Mouse (Mus musculus) layer of hippocampus, adult 18-20 months (tissue): ENCODE data around the gene Adam33. TPM values are rescaled to one million over a fixed set of nuclear protein-coding genes. Genes with fewer than 3 reads are reported as not detected.
"Not testable (repeated sequence)": the region's sequence is repeated elsewhere in the genome, so short reads cannot be mapped to it uniquely, and the experiment has no call there.

Source experiments
- DNase-seq, 2 experiments: peaks; one replicate each; pipeline ENCODE4 v3.0.0; 2022; ENCODE audit warnings: low spot score in 2 of 2
- long read RNA-seq: library from polyadenylated mRNA; stranded (forward); transcript quantifications from one replicate; pipeline ENCODE4 v2.0.0, GENCODE M21; 2021
- total RNA-seq, 2 experiments: library from RNA; stranded (reverse); gene quantifications; 2 replicates each; pipeline ENCODE4 v1.2.3; 2021

Gene Adam33
- under 1 TPM; 0.18 to 0.74 TPM for total RNA-seq
- long read RNA-seq: 0 reads

- DNase-seq: no peak
Observed at GRCm38 (mm10) chr2:131063404-131063864, at the start of gene Adam33. Adam33 (minus strand) TSS chr2:131063814.

GRCm38 (mm10) chr2:131105989-131106388 is 42.4 kb upstream of the Adam33 start:
- DNase-seq: no peak

GRCm38 (mm10) chr2:131105061-131105460 is 41.4 kb upstream of the Adam33 start:
- DNase-seq: not testable (repeated sequence)

DNA sequence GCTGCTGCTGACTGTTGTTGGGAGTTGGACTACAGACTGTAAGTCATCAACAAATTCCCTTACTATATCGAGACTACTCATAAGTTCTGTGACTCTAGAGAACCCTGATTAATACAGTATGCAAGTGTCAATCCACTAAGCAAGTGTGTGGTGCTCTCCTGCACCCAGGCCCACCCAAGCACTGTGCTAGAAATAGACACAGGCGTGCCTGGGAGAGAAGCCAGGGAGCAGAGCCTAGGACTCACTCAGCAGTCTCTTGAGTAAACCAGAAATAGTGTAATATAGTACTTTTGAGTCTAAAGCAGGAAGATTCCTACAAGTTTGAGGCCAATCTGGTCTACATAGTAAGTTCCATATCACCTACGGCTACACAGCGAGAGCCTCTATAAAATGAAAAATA is 40.4 kb upstream of the Adam33 start:
- peak in 1 of 2 experiments; percentile 26 for DNase-seq

DNA sequence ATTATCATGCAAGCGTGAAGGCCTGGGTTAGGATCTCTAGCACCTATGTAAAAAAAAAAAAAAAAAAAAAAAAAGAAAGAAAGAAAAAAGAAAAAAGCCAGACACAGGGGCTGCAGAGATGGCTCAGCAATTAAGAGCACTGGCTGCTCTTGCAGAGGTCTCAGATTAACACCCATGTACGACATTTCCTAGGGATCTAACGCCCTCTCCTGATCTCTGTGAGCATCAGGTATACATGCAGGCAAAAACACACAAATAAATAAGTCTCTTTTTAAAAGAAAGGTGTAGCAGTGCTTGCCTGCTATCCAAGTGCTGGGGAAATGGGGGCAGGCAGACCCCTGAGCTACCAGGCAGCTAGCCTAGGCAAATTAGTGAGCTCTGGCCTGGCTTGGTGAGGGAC is 37.9 kb upstream of the Adam33 start:
- no peak for DNase-seq

- no peak for DNase-seq
Observed at GRCm38 (mm10) chr2:131097087-131097486, 33.5 kb upstream of the Adam33 start.

DNA sequence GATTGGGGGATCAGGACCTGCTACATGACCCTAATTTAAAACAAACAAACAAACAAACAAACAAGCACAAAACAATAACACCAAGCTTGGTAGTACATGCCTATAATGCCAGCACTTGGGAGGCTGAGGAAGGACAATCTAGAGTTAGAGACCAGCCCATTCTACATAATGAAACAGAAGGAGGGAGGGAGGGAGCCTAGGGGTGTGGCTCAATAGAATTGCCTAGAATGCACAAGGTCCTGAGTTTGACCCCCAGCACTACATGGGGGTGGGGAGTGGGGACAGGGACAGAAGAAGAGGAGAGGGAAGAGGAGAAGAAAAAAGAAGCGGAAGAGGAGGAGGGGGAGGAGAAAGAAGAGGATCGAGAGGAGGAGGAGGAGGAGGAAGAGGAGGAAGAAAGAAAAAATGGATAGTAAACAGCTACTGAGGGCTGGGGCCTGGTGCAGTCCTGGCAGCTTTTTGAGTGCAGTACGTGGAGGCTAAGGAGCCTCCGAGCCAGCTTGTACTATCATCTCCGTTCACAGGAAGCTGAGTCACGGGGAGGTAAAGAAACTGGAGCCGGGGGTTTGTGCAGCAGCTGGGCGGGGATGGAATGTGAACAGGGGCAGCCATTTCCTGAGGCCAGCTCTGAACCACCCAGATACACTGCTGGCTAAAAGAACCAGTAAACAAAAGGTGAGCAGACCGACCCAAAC is 32.6 kb upstream of the Adam33 start:
- no peak for DNase-seq

- DNase-seq: peak; percentile 54 to 83
Observed at GRCm38 (mm10) chr2:131094823-131095222, 31.2 kb upstream of the Adam33 start.

GRCm38 (mm10) chr2:131093577-131093976 is 30.0 kb upstream of the Adam33 start:
- no peak for DNase-seq

DNA sequence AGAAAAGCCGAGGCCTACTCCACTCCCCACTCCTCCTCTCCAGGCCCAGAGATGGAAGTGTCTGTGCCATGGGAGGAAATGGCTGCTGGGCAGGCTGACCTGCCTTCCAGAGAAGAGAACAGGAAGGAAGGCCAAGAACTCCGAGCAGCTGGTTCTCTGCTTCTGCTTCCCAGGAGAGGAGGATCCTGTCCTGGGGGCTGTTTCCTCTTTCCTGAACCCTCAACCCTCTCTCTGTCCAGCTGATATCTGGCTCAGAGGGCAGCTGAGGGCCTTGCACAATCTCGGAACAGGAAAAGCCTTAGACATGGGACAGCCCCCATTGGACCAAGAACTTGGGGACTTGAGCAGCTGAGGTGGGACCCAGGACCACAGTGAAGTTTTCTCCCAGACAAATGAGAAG is 27.2 kb upstream of the Adam33 start:
- DNase-seq: no peak

DNA sequence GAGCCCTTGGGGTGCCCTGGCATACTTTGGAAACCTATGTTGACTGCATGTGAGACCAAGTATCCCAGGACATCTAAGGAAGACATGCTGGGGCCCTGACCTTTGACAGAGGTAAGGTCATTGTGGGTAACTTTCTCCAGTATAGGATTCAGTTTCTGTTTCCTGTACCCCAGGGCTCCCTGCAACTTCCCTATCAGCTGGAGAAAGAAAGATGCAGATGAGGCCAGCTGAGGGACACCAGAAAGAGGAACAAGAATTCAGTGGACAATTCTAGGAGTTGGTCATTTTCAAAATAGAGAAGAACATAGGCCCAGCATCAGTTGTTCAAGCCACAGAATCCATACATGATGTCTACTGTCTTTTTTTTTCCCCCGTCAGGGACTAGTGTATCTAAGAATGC is 26.0 kb upstream of the Adam33 start:
- no peak for DNase-seq

- DNase-seq: no peak
Observed at GRCm38 (mm10) chr2:131088581-131088980, 25.0 kb upstream of the Adam33 start.

DNA sequence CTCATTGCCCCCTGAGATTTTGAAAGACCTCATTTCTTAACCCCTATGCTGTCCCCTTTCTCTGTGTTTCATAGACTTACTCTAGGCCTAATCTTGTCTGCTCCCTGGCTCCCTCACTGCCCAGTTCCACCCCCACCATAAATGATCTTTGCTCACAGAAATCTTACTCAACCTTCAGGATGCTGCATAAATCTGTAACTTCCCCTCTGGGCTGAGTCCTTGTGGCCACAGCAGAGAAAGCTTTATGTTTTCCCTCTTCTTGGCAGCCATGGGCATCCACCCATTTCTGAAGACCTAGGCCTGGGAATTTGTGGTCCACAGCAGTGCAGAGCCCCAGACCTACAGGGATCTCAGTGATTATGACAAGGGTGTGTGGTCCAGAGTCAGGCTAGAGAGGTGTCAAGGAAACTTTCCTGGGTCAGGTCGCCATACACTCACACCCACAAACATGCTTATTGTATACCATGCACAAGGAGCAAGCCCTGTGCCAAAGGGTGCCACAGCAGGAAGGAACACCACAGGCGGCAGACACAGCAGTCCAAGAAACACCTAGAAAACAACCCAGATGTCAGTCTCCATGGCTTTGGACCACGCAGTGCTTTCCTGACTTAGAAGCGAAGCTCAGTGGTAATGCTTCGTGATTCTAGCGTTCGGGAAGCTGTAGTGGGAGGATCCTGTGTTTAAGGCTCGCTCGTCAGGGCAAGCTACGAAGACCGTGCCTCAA is 23.2 kb upstream of the Adam33 start, which contains the start of gene Siglec1:
TSS of gene Siglec1 (minus strand) at position 99 of the 724 bp plus-strand sequence.
- no peak for DNase-seq

DNA sequence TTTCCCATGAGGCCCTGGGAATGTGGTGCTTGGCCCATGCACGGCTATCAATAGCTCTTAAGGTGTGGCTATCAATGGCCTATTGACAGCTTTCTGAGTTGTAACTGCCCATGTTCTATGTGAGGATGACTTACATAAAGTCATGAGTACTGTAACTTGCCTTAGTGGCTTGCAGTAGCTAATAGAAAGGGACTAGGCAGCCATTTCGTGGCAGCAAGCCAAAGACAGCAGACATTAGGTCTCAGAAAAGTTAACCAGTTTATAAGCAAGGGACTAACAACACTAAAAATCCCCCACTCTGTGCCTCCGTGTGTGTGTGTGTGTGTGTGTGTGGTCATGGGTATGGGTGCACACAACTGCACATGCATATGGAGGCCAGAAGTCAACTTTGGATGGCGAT is 20.6 kb upstream of the Adam33 start:
- no peak for DNase-seq

DNA sequence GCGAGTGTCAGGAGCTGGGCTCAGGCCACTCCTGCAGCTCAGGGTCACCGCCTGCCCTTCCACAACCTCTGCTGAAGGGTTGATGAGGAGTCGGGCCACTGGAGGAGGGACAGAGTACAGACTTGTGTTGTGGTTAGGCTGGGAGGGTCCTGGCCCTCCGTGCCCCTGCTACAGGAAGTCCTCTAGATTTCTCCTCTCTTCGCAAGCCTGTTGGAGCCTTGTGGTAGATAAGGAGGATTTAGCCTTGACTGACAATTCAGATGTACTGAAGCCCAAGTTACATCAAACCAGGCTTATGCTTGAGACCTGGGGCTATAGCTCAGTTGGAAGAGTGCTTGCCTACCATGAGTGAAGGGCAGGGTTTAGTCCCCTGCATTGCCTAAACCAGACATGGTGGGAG is 16.9 kb upstream of the Adam33 start:
- no peak for DNase-seq

- no peak for DNase-seq
Observed at GRCm38 (mm10) chr2:131072536-131072935, 8.9 kb upstream of the Adam33 start.

GRCm38 (mm10) chr2:131067481-131067880 is 3.9 kb upstream of the Adam33 start:
- peak in 1 of 2 experiments; percentile 20 for DNase-seq

- DNase-seq: peak in 1 of 2 experiments; percentile 18
Observed at GRCm38 (mm10) chr2:131066342-131066741, 2.7 kb upstream of the Adam33 start.

DNA sequence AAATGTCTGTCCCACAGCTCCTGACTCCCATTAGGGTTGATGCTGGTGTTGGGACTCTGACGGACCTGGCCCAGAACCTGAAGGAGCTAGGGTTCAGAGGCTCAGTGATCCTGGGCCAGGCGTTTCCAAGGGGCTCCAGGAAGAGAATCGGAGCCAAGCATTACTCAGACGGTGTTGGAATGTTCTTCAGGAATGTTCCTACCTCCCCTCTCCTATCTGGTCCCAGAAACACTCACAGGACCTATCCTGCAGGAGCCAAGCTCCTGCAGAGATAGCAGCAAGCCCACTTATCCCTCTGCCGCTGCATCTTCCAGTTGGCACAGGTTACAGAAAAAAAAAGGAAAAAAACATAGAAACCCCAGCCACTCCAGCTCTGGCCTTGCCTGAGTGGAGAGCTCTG is 2.0 kb downstream of the Adam33 start:
- no peak for DNase-seq

GRCm38 (mm10) chr2:131060784-131061183 is 2.8 kb downstream of the Adam33 start:
- DNase-seq: no peak

DNA sequence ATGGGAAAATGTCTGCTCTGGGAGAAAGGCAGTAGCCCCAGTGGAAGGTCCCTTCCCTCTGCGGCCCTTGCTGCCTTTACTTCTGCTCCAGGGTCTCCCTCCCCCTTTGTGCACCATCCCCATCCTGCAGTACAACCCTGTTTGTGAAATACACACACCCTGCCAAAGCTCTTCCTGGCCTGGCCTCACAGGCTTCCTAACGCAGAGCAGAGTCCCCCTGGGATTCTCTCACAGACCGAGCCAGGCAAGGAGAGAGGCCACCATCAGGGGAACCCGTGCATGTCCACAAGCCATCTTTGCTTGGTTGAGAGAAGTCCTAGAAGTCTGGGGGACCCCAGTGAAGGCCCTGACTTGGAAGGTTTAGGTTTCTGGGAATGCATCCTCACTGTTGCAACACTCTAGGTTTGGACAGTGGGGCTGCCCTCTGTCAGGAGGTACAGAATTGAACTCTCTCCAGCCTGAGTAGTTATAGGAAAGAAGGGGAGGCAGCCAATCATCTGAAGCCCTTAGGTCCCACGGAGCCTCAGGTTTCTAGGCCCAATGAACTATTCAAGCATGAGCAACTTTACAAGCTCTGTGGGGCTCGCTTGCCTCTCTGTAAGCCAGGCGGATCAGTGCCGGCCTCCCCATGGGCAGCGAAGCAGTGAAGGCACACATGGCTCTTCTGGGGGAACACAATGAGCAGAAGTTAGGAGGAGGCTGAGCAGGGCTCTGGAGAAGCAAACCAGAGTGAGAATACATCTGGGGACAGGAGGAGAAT is 3.7 kb downstream of the Adam33 start:
- DNase-seq: no peak

DNA sequence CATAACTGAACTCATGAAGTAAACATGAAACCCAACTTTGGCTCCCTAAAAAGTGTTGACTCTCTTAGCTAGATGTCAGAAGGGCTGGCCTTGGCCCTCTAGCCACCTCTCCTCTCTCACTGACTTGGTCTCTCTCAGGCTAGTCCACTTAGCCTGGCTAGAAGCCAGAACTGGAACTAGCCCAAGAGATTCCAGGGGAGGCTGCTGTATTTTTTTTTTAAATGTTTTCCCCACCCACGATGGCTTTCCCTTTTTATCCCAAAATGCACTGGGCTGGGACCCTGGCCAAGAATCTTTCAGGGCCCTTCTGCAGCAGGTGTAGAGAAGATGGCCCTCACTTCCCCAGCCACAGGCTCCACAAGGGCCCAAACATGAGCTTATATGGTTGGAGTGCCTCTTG is 4.2 kb downstream of the Adam33 start:
- DNase-seq: no peak
